Mouse (Mus musculus) midbrain, postnatal 0 days (tissue): ENCODE measurements at regions not wholly inside any gene's neighbourhood (a gene's known extent, or its start where the extent isn't known, plus 50 kb on each side); places are given as distances from the start of the nearest gene placed in this dataset.
A peak's percentile ranks its signal among the peaks of the same experiment; 100 is the strongest.

Experiments used
- ATAC-seq: fragments of 200-750 bp; cut with Nextera tagmentation; 2 replicates; pipeline ENCODE4 v1.8.0; 2017; ENCODE audit warnings: moderate number of reproducible peaks, mild to moderate bottlenecking, moderate TSS enrichment, moderate library complexity; ENCODE audit not compliant: low FRiP score
- DNase-seq: peaks from one replicate; pipeline ENCODE4 v3.0.0-alpha.2; 2015; ENCODE audit warnings: low spot score
- H3K27ac ChIP-seq: fragments of 300-500 bp; sonication (generic); 2 replicates; pipeline ENCODE4 v1.5.1; 2014; ENCODE audit warnings: low read depth, mild to moderate bottlenecking, low read length, mixed read lengths
- H3K27me3 ChIP-seq: fragments of 300-500 bp; sonication (generic); 2 replicates; pipeline ENCODE4 v1.6.1; 2014; ENCODE audit warnings: low read length, control low read depth, mixed read lengths; ENCODE audit not compliant: insufficient read depth
- H3K36me3 ChIP-seq: fragments of 300-500 bp; sonication (generic); 2 replicates; pipeline ENCODE4 v1.6.1; 2014; ENCODE audit warnings: low read length, control low read depth, mixed read lengths; ENCODE audit not compliant: insufficient read depth
- H3K4me1 ChIP-seq: fragments of 300-500 bp; sonication (generic); 2 replicates; pipeline ENCODE4 v1.6.1; 2014; ENCODE audit warnings: mild to moderate bottlenecking, control low read depth, antibody characterized with exemption, low read length, mixed read lengths; ENCODE audit not compliant: insufficient read depth
- H3K4me2 ChIP-seq: fragments of 300-500 bp; sonication (generic); 2 replicates; pipeline ENCODE4 v1.6.1; 2014; ENCODE audit warnings: low read depth, mild to moderate bottlenecking, low read length, mixed read lengths; ENCODE audit not compliant: poor library complexity, severe bottlenecking
- H3K4me3 ChIP-seq: fragments of 300-500 bp; sonication (generic); 2 replicates; pipeline ENCODE4 v1.5.1; 2014; ENCODE audit warnings: low read depth, mild to moderate bottlenecking, low read length, moderate library complexity
- H3K9ac ChIP-seq: fragments of 300-500 bp; sonication (generic); replicated peaks from 2 replicates; pipeline ENCODE4 v1.6.1; 2014; ENCODE audit warnings: mild to moderate bottlenecking, low read length, moderate library complexity, mixed read lengths; ENCODE audit not compliant: poor library complexity, severe bottlenecking
- H3K9me3 ChIP-seq: fragments of 300-500 bp; sonication (generic); 2 replicates; pipeline ENCODE4 v1.6.1; 2016; ENCODE audit warnings: low read length, control low read depth
- CTCF ChIP-seq: IDR thresholded peaks from 2 replicates; pipeline ENCODE4 v1.5.1; 2016; ENCODE audit warnings: antibody characterized with exemption, mild to moderate bottlenecking
- WGBS: fragments of 180-500 bp; shearing (Covaris S2); extraction: QIAGEN DNeasy Blood & Tissue Kit; methylation state at CpG from one replicate; pipeline ENCODE4 v1.1.7; 2014; 5-methylcytosine and 5-hydroxymethylcytosine counted together

GRCm38 (mm10) chr1:144452141-144452540 lies 115.3 kb downstream of the Rgs21 start:
- no peak for DNase-seq
- no peak overlapping the region for H3K4me2 ChIP-seq
- no peaks in the 10 kb centered on the region for H3K27me3 ChIP-seq
- no peaks in the 10 kb centered on the region for H3K36me3 ChIP-seq
- no peaks in the 10 kb centered on the region for H3K4me1 ChIP-seq
- ATAC-seq: no peak
- no peak for TF ChIP-seq CTCF
- 71% methylated on average over 1 of the region's 1 CpGs for WGBS
- H3K9me3 ChIP-seq: no peaks in the 10 kb centered on the region
- no peak overlapping the region for H3K27ac ChIP-seq
- no peak overlapping the region for H3K4me3 ChIP-seq
- H3K9ac ChIP-seq: no peak overlapping the region

DNA sequence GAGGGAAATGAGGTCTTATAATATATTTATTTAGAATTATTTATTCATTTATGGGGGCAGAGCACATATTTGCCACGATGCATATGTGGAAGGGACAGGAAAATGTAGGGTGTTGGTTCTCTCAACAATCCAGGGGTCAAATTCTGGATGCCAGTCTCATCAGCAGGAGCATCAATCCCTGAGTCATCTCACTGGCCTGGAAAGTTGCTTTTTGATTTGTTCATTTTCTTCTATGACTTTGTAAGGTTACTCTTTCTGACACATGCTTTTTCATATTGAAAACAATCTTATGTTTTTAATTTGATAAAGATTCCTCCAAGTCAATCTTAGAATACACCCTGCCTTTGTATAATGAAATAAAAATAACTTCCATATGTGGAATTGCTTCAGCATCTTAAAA lies 115.7 kb downstream of the Rgs21 start:
- no peak overlapping the region for H3K27ac ChIP-seq
- WGBS: 64% methylated on average over 1 of the region's 1 CpGs

GRCm38 (mm10) chr1:144436617-144437016 lies 130.8 kb downstream of the Rgs21 start:
- DNase-seq (no peak), ATAC-seq (no peak)
- no peak overlapping the region for H3K9ac ChIP-seq
- no peak overlapping the region for H3K4me3 ChIP-seq
- H3K27ac ChIP-seq: no peak overlapping the region
- H3K36me3 ChIP-seq: no peaks in the 10 kb centered on the region
- 79% methylated on average over 2 of the region's 2 CpGs for WGBS
- no peaks in the 10 kb centered on the region for H3K9me3 ChIP-seq
- no peaks in the 10 kb centered on the region for H3K4me1 ChIP-seq
- TF ChIP-seq CTCF: no peak
- H3K4me2 ChIP-seq: no peak overlapping the region
- H3K27me3 ChIP-seq: no peaks in the 10 kb centered on the region

More for the DNA sequence above, 115.7 kb downstream of the Rgs21 start:
- no peak overlapping the region for H3K9ac ChIP-seq
- no peak for DNase-seq
- no peaks in the 10 kb centered on the region for H3K36me3 ChIP-seq
- no peak for ATAC-seq
- no peaks in the 10 kb centered on the region for H3K9me3 ChIP-seq
- H3K4me2 ChIP-seq: no peak overlapping the region
- no peaks in the 10 kb centered on the region for H3K4me1 ChIP-seq
- no peak for TF ChIP-seq CTCF
- no peaks in the 10 kb centered on the region for H3K27me3 ChIP-seq
- no peak overlapping the region for H3K4me3 ChIP-seq

DNA sequence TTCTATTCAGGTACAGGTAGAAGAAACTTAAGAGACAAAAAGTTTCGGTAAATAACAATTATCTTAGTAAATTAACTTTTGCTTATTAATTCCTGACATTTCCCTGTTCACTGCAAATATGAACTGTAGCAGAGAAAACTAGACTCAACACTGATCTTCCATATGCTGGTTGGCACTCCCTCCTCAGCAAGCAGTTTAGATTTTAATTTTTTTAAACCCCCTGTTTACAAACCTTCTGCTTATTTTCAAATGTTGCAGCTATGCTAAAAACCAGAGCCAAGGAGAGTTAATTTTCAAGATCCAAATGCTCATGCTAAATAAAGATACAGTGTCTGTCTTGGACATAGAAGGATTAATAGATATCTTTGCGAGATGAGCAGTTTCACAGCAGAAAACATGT lies 134.7 kb downstream of the Rgs21 start:
- Histone ChIP-seq H3K36me3 (no peaks in the 10 kb centered on the region), H3K4me3 (no peak overlapping the region), H3K4me1 (no peaks in the 10 kb centered on the region), H3K4me2 (no peak overlapping the region), H3K9me3 (no peaks in the 10 kb centered on the region), H3K27me3 (no peaks in the 10 kb centered on the region), H3K9ac (no peak overlapping the region), H3K27ac (no peak overlapping the region)
- WGBS: 94% methylated on average over 2 of the region's 2 CpGs
- no peak for DNase-seq
- TF ChIP-seq CTCF: no peak
- no peak for ATAC-seq

DNA sequence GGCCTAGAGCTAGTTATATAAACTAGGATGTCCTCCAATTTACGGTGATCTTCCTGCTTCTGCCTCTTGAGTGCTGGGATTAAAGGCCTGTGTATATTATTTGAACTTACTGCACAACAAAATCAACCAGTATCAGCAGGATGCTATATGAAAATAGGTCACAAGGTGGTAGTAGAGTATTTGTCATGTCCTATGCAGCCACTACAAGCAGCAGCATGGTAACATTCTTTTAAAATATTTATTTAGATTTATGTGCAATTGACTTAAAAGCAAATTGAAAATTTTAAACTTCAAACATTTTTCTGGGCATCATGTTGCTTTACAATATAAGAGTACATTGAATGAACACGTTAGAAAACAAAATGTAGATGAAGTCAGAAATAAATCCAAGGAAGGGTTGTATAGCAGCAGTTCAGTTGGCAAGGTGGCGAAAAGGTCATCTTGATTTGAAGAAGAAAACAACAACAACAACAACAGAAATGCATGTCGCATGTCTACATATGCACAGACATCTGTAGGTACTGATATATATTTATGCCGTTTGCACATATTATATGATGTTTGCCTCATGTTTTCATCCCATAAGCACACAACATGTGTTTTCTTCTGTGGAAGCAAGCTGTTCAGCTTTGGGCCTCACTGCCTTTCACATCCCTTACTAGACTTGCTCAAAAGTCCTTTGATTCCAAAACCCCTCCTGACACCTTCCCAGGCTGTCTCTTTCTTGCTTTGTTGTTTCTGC lies 135.8 kb downstream of the Rgs21 start:
- DNase-seq (peak; percentile 76), ATAC-seq (no peak)
- H3K4me2 ChIP-seq: no peak overlapping the region
- no peak overlapping the region for H3K27ac ChIP-seq
- H3K36me3 ChIP-seq: no peaks in the 10 kb centered on the region
- H3K4me3 ChIP-seq: no peak overlapping the region
- 78% methylated on average over 5 of the region's 5 CpGs for WGBS
- TF ChIP-seq CTCF: peak; percentile 87
- no peaks in the 10 kb centered on the region for H3K9me3 ChIP-seq
- H3K9ac ChIP-seq: no peak overlapping the region
- H3K27me3 ChIP-seq: no peaks in the 10 kb centered on the region
- no peaks in the 10 kb centered on the region for H3K4me1 ChIP-seq

DNA sequence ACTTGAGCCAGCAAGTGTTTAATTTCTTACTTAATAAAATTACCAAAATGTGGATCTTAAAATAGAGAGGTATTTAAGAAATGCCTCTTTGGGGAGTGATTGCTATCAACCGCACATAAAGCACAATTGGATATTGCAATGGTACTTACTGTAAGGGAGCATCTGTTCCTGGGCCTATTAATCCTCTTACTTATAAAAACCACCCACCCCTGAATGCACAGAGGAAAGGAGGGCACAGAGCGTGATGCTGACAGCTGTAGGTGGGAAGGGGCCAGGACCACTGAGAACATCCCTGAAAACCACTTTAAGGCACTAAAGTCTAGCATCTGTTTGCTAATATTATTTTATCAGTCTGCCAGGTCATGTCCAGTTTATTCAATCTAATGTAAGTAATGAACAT lies 146.1 kb downstream of the Rgs21 start:
- no peak overlapping the region for H3K4me3 ChIP-seq
- no peaks in the 10 kb centered on the region for H3K9me3 ChIP-seq
- no peaks in the 10 kb centered on the region for H3K27me3 ChIP-seq
- no peaks in the 10 kb centered on the region for H3K4me1 ChIP-seq
- no peak overlapping the region for H3K4me2 ChIP-seq
- H3K36me3 ChIP-seq: no peaks in the 10 kb centered on the region
- no peak for ATAC-seq
- DNase-seq: peak; percentile 13
- WGBS: 82% methylated on average over 2 of the region's 2 CpGs
- H3K27ac ChIP-seq: no peak overlapping the region
- TF ChIP-seq CTCF: no peak
- H3K9ac ChIP-seq: no peak overlapping the region
